Comparison of ENCODE assay signal across 17 mouse cellular contexts in the genomic region with DNA sequence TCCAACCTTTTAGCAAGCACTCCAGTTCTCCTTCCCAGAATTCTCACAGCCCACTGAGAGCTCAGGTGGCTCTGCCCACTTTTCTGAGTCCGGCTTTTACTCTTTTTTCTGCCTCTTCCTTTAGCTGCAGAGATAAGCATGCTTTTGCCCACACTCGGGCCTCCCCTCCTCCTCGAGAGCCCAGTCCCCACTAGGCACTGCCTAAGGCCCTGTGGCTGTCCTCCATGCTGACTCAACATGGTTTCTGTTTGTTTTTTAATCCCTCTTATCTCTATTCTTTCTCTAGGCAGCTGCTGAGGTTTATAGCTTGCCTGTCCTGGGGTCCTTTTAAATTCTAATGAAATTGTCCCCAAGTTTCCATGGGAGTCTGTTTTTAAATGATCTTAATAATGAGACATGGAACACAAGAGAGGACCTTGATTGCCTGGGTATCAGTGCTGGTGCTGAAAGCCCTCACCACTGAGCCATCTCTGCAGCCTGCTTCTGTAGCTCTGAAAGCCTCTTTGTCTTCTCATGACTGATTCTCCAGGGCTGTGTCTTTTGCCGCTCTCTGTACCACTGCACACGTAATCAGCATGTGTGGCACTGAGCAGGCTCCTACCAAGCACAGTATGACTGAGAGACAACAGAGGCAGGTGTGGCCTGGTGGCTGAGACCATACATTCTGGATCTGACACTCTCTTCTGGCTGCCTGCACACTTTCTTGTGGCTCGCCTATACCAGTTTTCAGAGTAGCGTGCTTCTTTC.
DNase-seq lines count a peak whose midpoint lies in the region; ATAC-seq and TF ChIP-seq lines count a peak whose summit lies in the region.
"Had no signal": no experiment of that assay in that cellular context is flagged by ENCODE, and none has a peak within 500 bp of the region (broad histone marks: within the 10 kb centered on the region; RNA-seq: fewer than 3 reads in every experiment).

No protein-coding gene starts in this region.

- H3K27ac ChIP-seq in hindbrain, embryonic 12.5 days, result 0 out of 2 replicates have a peak overlapping the region, but pooled peaks have one; percentile 1
- H3K27ac ChIP-seq in hindbrain, embryonic 10.5 days, result no peak overlapping the region
- peak overlapping the region; percentile 73 for H3K27ac ChIP-seq in forebrain, embryonic 12.5 days
- H3K27ac ChIP-seq in neural tube, embryonic 13.5 days (replicated peaks), result peak overlapping the region; percentile 30
- no peak overlapping the region for H3K27ac ChIP-seq in limb, embryonic 10.5 days
- no peak overlapping the region for H3K27ac ChIP-seq in lung, postnatal 0 days (ENCODE audit: low read length)
- H3K27ac ChIP-seq: embryonic facial prominence, embryonic 15.5 days; limb, embryonic 15.5 days; lung, embryonic 15.5 days had no signal

- no peaks in the 10 kb centered on the region for H3K9me3 ChIP-seq in hindbrain, embryonic 12.5 days (replicated peaks)
- peaks cover 8% of the 10 kb centered on the region for H3K9me3 ChIP-seq in hindbrain, embryonic 10.5 days
- no peaks in the 10 kb centered on the region for H3K9me3 ChIP-seq in forebrain, embryonic 12.5 days
- no peaks in the 10 kb centered on the region for H3K9me3 ChIP-seq in neural tube, embryonic 13.5 days
- no peaks in the 10 kb centered on the region for H3K9me3 ChIP-seq in limb, embryonic 10.5 days (replicated peaks)
- no peaks in the 10 kb centered on the region for H3K9me3 ChIP-seq in lung, postnatal 0 days (ENCODE audit: low read length)
- H3K9me3 ChIP-seq: embryonic facial prominence, embryonic 15.5 days; limb, embryonic 15.5 days; lung, embryonic 15.5 days had no signal

- peaks cover 18% of the 10 kb centered on the region for H3K36me3 ChIP-seq in hindbrain, embryonic 12.5 days
- peaks cover 50% of the 10 kb centered on the region for H3K36me3 ChIP-seq in hindbrain, embryonic 10.5 days
- peaks cover 17% of the 10 kb centered on the region for H3K36me3 ChIP-seq in forebrain, embryonic 12.5 days (replicated peaks)
- H3K36me3 ChIP-seq in neural tube, embryonic 13.5 days, result peaks cover 29% of the 10 kb centered on the region
- H3K36me3 ChIP-seq in limb, embryonic 10.5 days, result peaks cover 62% of the 10 kb centered on the region
- H3K36me3 ChIP-seq in lung, postnatal 0 days (ENCODE audit: insufficient read depth, low read length), result peaks cover 16% of the 10 kb centered on the region; the same call in 1 of the 2 replicates

- ATAC-seq in hindbrain, embryonic 12.5 days (ENCODE audit: low FRiP score), result peak; percentile 46; the same call in 1 of the 2 replicates
- ATAC-seq in forebrain, embryonic 12.5 days (ENCODE audit: low FRiP score), result no peak
- peak; percentile 63 for ATAC-seq in megakaryocyte progenitor cell, adult 5-6 weeks (replicated peaks; ENCODE audit: poor library complexity)
- ATAC-seq in neural tube, embryonic 13.5 days (ENCODE audit: low read depth), result peak; percentile 84
- no peak for ATAC-seq in lung, postnatal 0 days
- ATAC-seq: CD4-positive, CD25-positive, alpha-beta regulatory T cell, adult 4 months had no signal

- whole genome bisulfite sequencing in hindbrain, embryonic 12.5 days, result 78% methylated on average over 7 of the region's 7 CpGs
- 78% methylated on average over 7 of the region's 7 CpGs for WGBS in hindbrain, embryonic 10.5 days
- WGBS in forebrain, embryonic 12.5 days, result 53% methylated on average over 7 of the region's 7 CpGs
- WGBS in neural tube, embryonic 13.5 days, result 42% methylated on average over 7 of the region's 7 CpGs
- 82% methylated on average over 7 of the region's 7 CpGs for WGBS in limb, embryonic 10.5 days
- WGBS in lung, postnatal 0 days, result 62% methylated on average over 7 of the region's 7 CpGs

- no peak overlapping the region for H3K4me2 ChIP-seq in hindbrain, embryonic 12.5 days (replicated peaks)
- no peak overlapping the region for H3K4me2 ChIP-seq in forebrain, embryonic 12.5 days
- H3K4me2 ChIP-seq in neural tube, embryonic 13.5 days, result no peak overlapping the region
- H3K4me2 ChIP-seq in lung, postnatal 0 days (replicated peaks; ENCODE audit: low read depth, low read length), result no peak overlapping the region
- H3K4me2 ChIP-seq: embryonic facial prominence, embryonic 15.5 days; limb, embryonic 15.5 days; lung, embryonic 15.5 days had no signal

- H3K9ac ChIP-seq in hindbrain, embryonic 12.5 days, result no peak overlapping the region
- no peak overlapping the region for H3K9ac ChIP-seq in forebrain, embryonic 12.5 days
- no peak overlapping the region for H3K9ac ChIP-seq in neural tube, embryonic 13.5 days
- no peak overlapping the region for H3K9ac ChIP-seq in lung, postnatal 0 days (replicated peaks; ENCODE audit: low read depth)
- H3K9ac ChIP-seq: embryonic facial prominence, embryonic 15.5 days; limb, embryonic 15.5 days; lung, embryonic 15.5 days had no signal

- no peaks in the 10 kb centered on the region for H3K4me1 ChIP-seq in hindbrain, embryonic 12.5 days
- no peaks in the 10 kb centered on the region for H3K4me1 ChIP-seq in hindbrain, embryonic 10.5 days (replicated peaks)
- peaks cover 10% of the 10 kb centered on the region for H3K4me1 ChIP-seq in forebrain, embryonic 12.5 days
- H3K4me1 ChIP-seq in neural tube, embryonic 13.5 days (replicated peaks), result peaks cover 19% of the 10 kb centered on the region
- no peaks in the 10 kb centered on the region for H3K4me1 ChIP-seq in limb, embryonic 10.5 days
- H3K4me1 ChIP-seq in lung, postnatal 0 days (ENCODE audit: insufficient read depth, low read depth, low read length), result no peaks in the 10 kb centered on the region
- H3K4me1 ChIP-seq: embryonic facial prominence, embryonic 15.5 days; limb, embryonic 15.5 days; lung, embryonic 15.5 days had no signal

- no peak overlapping the region for H3K4me3 ChIP-seq in hindbrain, embryonic 12.5 days
- no peak overlapping the region for H3K4me3 ChIP-seq in hindbrain, embryonic 10.5 days
- H3K4me3 ChIP-seq in forebrain, embryonic 12.5 days (replicated peaks), result no peak overlapping the region
- H3K4me3 ChIP-seq in neural tube, embryonic 13.5 days, result no peak overlapping the region
- H3K4me3 ChIP-seq in limb, embryonic 10.5 days, result no peak overlapping the region
- H3K4me3 ChIP-seq in lung, postnatal 0 days (ENCODE audit: low read depth, low read length), result no peak overlapping the region
- H3K4me3 ChIP-seq: embryonic facial prominence, embryonic 15.5 days; limb, embryonic 15.5 days; lung, embryonic 15.5 days; myocyte had no signal

- DNase-seq in hindbrain, embryonic 10.5 days (ENCODE audit: low spot score), result no peak
- no peak for DNase-seq in limb, embryonic 10.5 days (ENCODE audit: low spot score)
- DNase-seq in gastrocnemius, postnatal 25 days, result no peak
- DNase-seq in lung, postnatal 0 days (ENCODE audit: low spot score), result no peak
- DNase-seq: adrenal gland, adult 2 months; cerebellum, postnatal 36 days; kidney, postnatal 10 days; right cerebral cortex, postnatal 25 days had no signal

- TF ChIP-seq CTCF in lung, postnatal 0 days (IDR thresholded peaks at IDR 0.05), result no peak

- H3K27me3 ChIP-seq in hindbrain, embryonic 12.5 days, result no peaks in the 10 kb centered on the region
- H3K27me3 ChIP-seq in hindbrain, embryonic 10.5 days (ENCODE audit: insufficient read depth, poor library complexity, severe bottlenecking), result no peaks in the 10 kb centered on the region
- H3K27me3 ChIP-seq in forebrain, embryonic 12.5 days, result no peaks in the 10 kb centered on the region
- H3K27me3 ChIP-seq in neural tube, embryonic 13.5 days, result no peaks in the 10 kb centered on the region
- H3K27me3 ChIP-seq in limb, embryonic 10.5 days (ENCODE audit: low read depth, poor library complexity, severe bottlenecking), result no peaks in the 10 kb centered on the region
- H3K27me3 ChIP-seq in lung, postnatal 0 days (replicated peaks; ENCODE audit: insufficient read depth, low read length), result no peaks in the 10 kb centered on the region
- H3K27me3 ChIP-seq: embryonic facial prominence, embryonic 15.5 days; limb, embryonic 15.5 days; lung, embryonic 15.5 days had no signal

- TF ChIP-seq EP300 in lung, postnatal 0 days (IDR thresholded peaks at IDR 0.05), result no peak

Comparison
In these comparisons a context has a peak if more than half of its experiments do, and no peak if none do; other contexts are left out.
1. H3K27ac ChIP-seq: peak in hindbrain, embryonic 12.5 days (single experiment), forebrain, embryonic 12.5 days (single experiment) and neural tube, embryonic 13.5 days (single experiment); none in hindbrain, embryonic 10.5 days (single experiment), limb, embryonic 10.5 days (single experiment) and lung, postnatal 0 days (single experiment).
2. ATAC-seq: peak in hindbrain, embryonic 12.5 days (single experiment), megakaryocyte progenitor cell, adult 5-6 weeks (single experiment) and neural tube, embryonic 13.5 days (single experiment); none in forebrain, embryonic 12.5 days (single experiment) and lung, postnatal 0 days (single experiment).